Mouse (Mus musculus) urinary bladder, postnatal 25 days (tissue): ENCODE results near the gene Srgap2.
"Not testable (repeated sequence)": the region's sequence is repeated elsewhere in the genome, so short reads cannot be mapped to it uniquely, and the experiment has no call there.

Experiments used
- DNase-seq: peaks from one replicate; pipeline ENCODE4 v3.0.0; 2022; ENCODE audit warnings: low spot score

The Srgap2 gene

GRCm38 (mm10) chr1:131345422-131346419, 181.4 kb downstream of the Srgap2 start:
- no peak for DNase-seq

GRCm38 (mm10) chr1:131344691-131345090, 182.5 kb downstream of the Srgap2 start:
- DNase-seq, result no peak

GRCm38 (mm10) chr1:131336017-131336416, 191.1 kb downstream of the Srgap2 start:
- DNase-seq, result no peak

- no peak for DNase-seq
These were observed 191.5 kb downstream of the Srgap2 start for GRCm38 (mm10) chr1:131335604-131336003.

GRCm38 (mm10) chr1:131331180-131331579, 196.0 kb downstream of the Srgap2 start:
- no peak for DNase-seq

GRCm38 (mm10) chr1:131329093-131329492, 198.1 kb downstream of the Srgap2 start:
- not testable (repeated sequence) for DNase-seq

- DNase-seq, result no peak
These were observed 200.0 kb downstream of the Srgap2 start for GRCm38 (mm10) chr1:131327167-131327566.

- no peak for DNase-seq
These were observed 202.2 kb downstream of the Srgap2 start for GRCm38 (mm10) chr1:131324816-131325463.

GRCm38 (mm10) chr1:131319598-131320330, 207.4 kb downstream of the Srgap2 start:
- no peak for DNase-seq

GRCm38 (mm10) chr1:131318397-131318796, 208.8 kb downstream of the Srgap2 start:
- no peak for DNase-seq

- DNase-seq, result no peak
These were observed 209.5 kb downstream of the Srgap2 start for GRCm38 (mm10) chr1:131317625-131318024.

GRCm38 (mm10) chr1:131311284-131311683, 215.9 kb downstream of the Srgap2 start:
- no peak for DNase-seq

- no peak for DNase-seq
These were observed 216.8 kb downstream of the Srgap2 start for GRCm38 (mm10) chr1:131310237-131310818.

GRCm38 (mm10) chr1:131300750-131301149, 226.4 kb downstream of the Srgap2 start:
- DNase-seq, result no peak

- DNase-seq, result no peak
These were observed 227.4 kb downstream of the Srgap2 start for GRCm38 (mm10) chr1:131299788-131300187.

- DNase-seq, result no peak
These were observed 227.9 kb downstream of the Srgap2 start for GRCm38 (mm10) chr1:131299240-131299639.

- DNase-seq, result no peak
These were observed 229.0 kb downstream of the Srgap2 start for GRCm38 (mm10) chr1:131298171-131298570.

- DNase-seq, result no peak
These were observed 230.4 kb downstream of the Srgap2 start for GRCm38 (mm10) chr1:131296726-131297125.

GRCm38 (mm10) chr1:131295200-131295599, 232.0 kb downstream of the Srgap2 start:
- DNase-seq, result no peak

GRCm38 (mm10) chr1:131293922-131294250, 233.3 kb downstream of the Srgap2 start:
- no peak for DNase-seq

GRCm38 (mm10) chr1:131293221-131293921, 233.8 kb downstream of the Srgap2 start:
- no peak for DNase-seq
